Mouse (Mus musculus): Measurements from ENCODE around the gene Acod1.

Acod1 gene

GRCm38 (mm10) chr14:103102731-103103335 lies 56.1 kb downstream of the Acod1 start:
- DNase-seq: no peak

Data from cerebellum, adult 18-20 months (tissue).